Mouse (Mus musculus) granulocyte monocyte progenitor cell, adult 5-6 weeks (primary cell): ENCODE measurements around the gene Fto. TPM values are rescaled to one million over a fixed set of nuclear protein-coding genes. Genes with fewer than 3 reads are reported as not detected.
A peak's percentile ranks its signal among the peaks of the same experiment; 100 is the strongest.

Experiments
- ATAC-seq: replicated peaks from 2 replicates; pipeline ENCODE4 v1.8.0; 2016; ENCODE audit warnings: mild to moderate bottlenecking, moderate TSS enrichment, inconsistent platforms; ENCODE audit not compliant: poor library complexity, severe bottlenecking
- total RNA-seq, 2 experiments: library from RNA; stranded (forward) in 1 of 2; stranded (reverse) in 1 of 2; fragments of 200-712, 200-1000 nt in 1 of 2; fragments of >200 nt in 1 of 2; fragmentation: Nextera tagmentation in 1 of 2; gene quantifications; 2 replicates each; pipeline ENCODE4 v1.2.3; 2014 to 2017

The Fto gene
- total RNA-seq, 2 experiments from 2014 or later: 31.4 to 61.5 TPM

GRCm38 (mm10) chr8:91625686-91626558 lies 312.6 kb downstream of the Fto start:
- ATAC-seq: no peak

GRCm38 (mm10) chr8:91629594-91629993 lies 316.3 kb downstream of the Fto start:
- ATAC-seq: peak; percentile 74

- ATAC-seq: no peak
Measured at GRCm38 (mm10) chr8:91630320-91631033, 317.2 kb downstream of the Fto start.

GRCm38 (mm10) chr8:91632411-91632810 lies 319.1 kb downstream of the Fto start:
- ATAC-seq: no peak

GRCm38 (mm10) chr8:91635406-91635805 lies 322.1 kb downstream of the Fto start:
- ATAC-seq: no peak

GRCm38 (mm10) chr8:91636887-91637286 lies 323.6 kb downstream of the Fto start:
- no peak for ATAC-seq

- no peak for ATAC-seq
Measured at GRCm38 (mm10) chr8:91637684-91638083, 324.4 kb downstream of the Fto start.

- ATAC-seq: no peak
Measured at GRCm38 (mm10) chr8:91638256-91638655, 324.9 kb downstream of the Fto start.

GRCm38 (mm10) chr8:91640471-91640870 lies 327.1 kb downstream of the Fto start:
- no peak for ATAC-seq

- no peak for ATAC-seq
Measured at GRCm38 (mm10) chr8:91645484-91645883, 332.2 kb downstream of the Fto start.

GRCm38 (mm10) chr8:91647959-91648358 lies 334.6 kb downstream of the Fto start:
- ATAC-seq: no peak

- ATAC-seq: no peak
Measured at GRCm38 (mm10) chr8:91648776-91649175, 335.5 kb downstream of the Fto start.

GRCm38 (mm10) chr8:91653561-91653960 lies 340.2 kb downstream of the Fto start:
- ATAC-seq: no peak

GRCm38 (mm10) chr8:91657381-91657780 lies 344.1 kb downstream of the Fto start:
- ATAC-seq: no peak

GRCm38 (mm10) chr8:91660879-91661278 lies 347.6 kb downstream of the Fto start:
- no peak for ATAC-seq

- ATAC-seq: no peak
Measured at GRCm38 (mm10) chr8:91669461-91670071, 356.2 kb downstream of the Fto start.

- no peak for ATAC-seq
Measured at GRCm38 (mm10) chr8:91676928-91677327, 363.6 kb downstream of the Fto start.

- no peak for ATAC-seq
Measured at GRCm38 (mm10) chr8:91679451-91679850, 366.1 kb downstream of the Fto start.

GRCm38 (mm10) chr8:91680125-91680524 lies 366.8 kb downstream of the Fto start:
- no peak for ATAC-seq

- ATAC-seq: no peak
Measured at GRCm38 (mm10) chr8:91684596-91685317, 371.4 kb downstream of the Fto start.
